Mouse (Mus musculus) MEL (cell line): Measurements from ENCODE around the gene Cys1.

Source experiments
- CHD2 ChIP-seq: IDR thresholded peaks from 2 replicates; pipeline ENCODE4 v1.6.1; 2011; ENCODE audit warnings: low read length, improper control_type of control experiment
- CTCF ChIP-seq, 3 experiments: IDR thresholded peaks in 2 of 3; conservative IDR thresholded peaks in 1 of 3; 2 replicates each; pipeline ENCODE4 v1.5.1; 2011 to 2012; ENCODE audit warnings: low read length in 3 of 3, low read depth in 2 of 3, mild to moderate bottlenecking in 2 of 3, improper control_type of control experiment in 1 of 3, inconsistent platforms in 1 of 3, mixed read lengths in 1 of 3, moderate library complexity in 1 of 3; ENCODE audit not compliant: control insufficient read depth in 1 of 3, insufficient read depth in 1 of 3, poor library complexity in 1 of 3, severe bottlenecking in 1 of 3
- EP300 ChIP-seq, 2 experiments: IDR thresholded peaks; 2 replicates each; pipeline ENCODE4 v1.6.1; 2011; ENCODE audit warnings: improper control_type of control experiment in 2 of 2, low read length in 2 of 2, low read depth in 1 of 2, mild to moderate bottlenecking in 1 of 2
- ETS1 ChIP-seq: IDR thresholded peaks from 2 replicates; pipeline ENCODE4 v1.6.1; 2012; ENCODE audit warnings: low read depth, mild to moderate bottlenecking, inconsistent platforms, low read length, improper control_type of control experiment, moderate library complexity
- GATA1 ChIP-seq: IDR thresholded peaks from 2 replicates; pipeline ENCODE4 v1.6.1; 2011; ENCODE audit warnings: low read depth, low read length, improper control_type of control experiment
- MAFK ChIP-seq: IDR thresholded peaks from 2 replicates; pipeline ENCODE4 v1.6.1; 2011; ENCODE audit warnings: low read depth, mild to moderate bottlenecking, low read length, improper control_type of control experiment, borderline replicate concordance
- MAX ChIP-seq: IDR thresholded peaks from 2 replicates; pipeline ENCODE4 v1.6.1; 2011; ENCODE audit warnings: low read length, improper control_type of control experiment
- POLR2A ChIP-seq, 2 experiments: IDR thresholded peaks; 2 replicates each; pipeline ENCODE4 v1.6.1; 2011 to 2012; ENCODE audit warnings: low read length in 2 of 2, mild to moderate bottlenecking in 2 of 2, control low read depth in 1 of 2, improper control_type of control experiment in 1 of 2, low read depth in 1 of 2, moderate library complexity in 1 of 2; ENCODE audit not compliant: control insufficient read depth in 1 of 2, insufficient read depth in 1 of 2, poor library complexity in 1 of 2
- POLR2AphosphoS2 ChIP-seq: IDR thresholded peaks from 2 replicates; pipeline ENCODE4 v1.6.1; 2011; ENCODE audit warnings: low read length, improper control_type of control experiment
- RCOR1 ChIP-seq: IDR thresholded peaks from 2 replicates; pipeline ENCODE4 v1.6.1; 2012; ENCODE audit warnings: low read depth, mild to moderate bottlenecking, inconsistent platforms, low read length, improper control_type of control experiment
- SMC3 ChIP-seq: IDR thresholded peaks from 2 replicates; pipeline ENCODE4 v1.6.1; 2011; ENCODE audit warnings: low read depth, low read length, improper control_type of control experiment
- USF1 ChIP-seq: IDR thresholded peaks from 2 replicates; pipeline ENCODE4 v1.6.1; 2014; ENCODE audit warnings: low read depth, mild to moderate bottlenecking, inconsistent platforms, low read length, improper control_type of control experiment, moderate library complexity
- ZC3H11A ChIP-seq: IDR thresholded peaks from 2 replicates; pipeline ENCODE4 v1.6.1; 2012; ENCODE audit warnings: low read depth, mild to moderate bottlenecking, inconsistent platforms, low read length, improper control_type of control experiment
- ZMIZ1 ChIP-seq: IDR thresholded peaks from 2 replicates; pipeline ENCODE4 v1.6.1; 2012; ENCODE audit warnings: low read depth, mild to moderate bottlenecking, inconsistent platforms, low read length, improper control_type of control experiment, moderate library complexity

DNA sequence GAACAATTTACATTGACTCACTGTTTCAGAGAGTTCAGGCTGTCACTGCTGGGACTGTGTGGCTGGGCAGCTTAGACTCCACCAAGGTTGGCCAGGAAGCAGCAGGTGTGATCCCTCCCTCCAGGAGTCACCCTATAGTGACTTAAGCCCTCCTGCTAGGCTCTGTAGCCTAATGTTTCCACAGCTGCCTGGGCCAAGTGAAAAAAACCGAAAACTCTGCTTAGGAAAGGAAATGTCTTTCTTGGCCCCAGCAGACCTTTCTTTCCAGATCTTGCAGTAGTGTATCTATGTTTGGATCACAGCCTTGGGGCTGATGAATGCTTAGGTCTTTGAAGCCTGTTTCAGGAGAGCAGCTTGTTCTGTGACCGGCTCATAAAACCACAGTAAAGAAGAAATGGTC, 41.8 kb upstream of the Cys1 start:
- TF ChIP-seq ZMIZ1 (no peak), USF1 (no peak), SMC3 (no peak), CTCF (IDR thresholded peaks at IDR 0.05 in 2 of 3, conservative IDR thresholded peaks at IDR 0.05 in 1 of 3; ENCODE audit: control insufficient read depth in 1 of 3, insufficient read depth in 1 of 3, low read depth in 2 of 3, low read length in 3 of 3, poor library complexity in 1 of 3, severe bottlenecking in 1 of 3) (no peak), MAFK (no peak), RCOR1 (no peak), POLR2A (IDR thresholded peaks at IDR 0.05; ENCODE audit: control insufficient read depth in 1 of 2, insufficient read depth in 1 of 2, low read depth in 1 of 2, low read length in 2 of 2, poor library complexity in 1 of 2) (no peak), ETS1 (no peak), MAX (no peak), POLR2AphosphoS2 (no peak), EP300 (IDR thresholded peaks at IDR 0.05; ENCODE audit: low read depth in 1 of 2, low read length in 2 of 2) (no peak), GATA1 (no peak), CHD2 (no peak), ZC3H11A (no peak)
